Mouse (Mus musculus) layer of hippocampus, adult 8-10 months (tissue): Measurements from ENCODE around the gene Thoc2. TPM values are rescaled to one million over a fixed set of nuclear protein-coding genes. Genes with fewer than 3 reads are reported as not detected.
"Not testable (repeated sequence)": the region's sequence is repeated elsewhere in the genome, so short reads cannot be mapped to it uniquely, and the experiment has no call there.

Experiments
- DNase-seq, 2 experiments: peaks; one replicate each; pipeline ENCODE4 v3.0.0; 2022; ENCODE audit warnings: low spot score in 2 of 2
- microRNA-seq, 2 experiments: library from miRNA; unstranded; fragments of <30 nt; microRNA quantifications; one replicate each; pipeline ENCODE4 v1.2.0; 2022
- total RNA-seq, 4 experiments: library from RNA; stranded (reverse); gene quantifications; 2 replicates each; pipeline ENCODE4 v1.2.4; 2022

Gene Thoc2
- total RNA-seq, result 10 to 100 TPM; 48.4 to 58.8 (median 50.5) TPM

GRCm38 (mm10) chrX:41920574-41920973 is at the start of gene Thoc2:
Gene Thoc2 (minus strand): TSS chrX:41920674.
- no peak for DNase-seq

- no peak for DNase-seq
Observed at GRCm38 (mm10) chrX:41970096-41970495, 49.6 kb upstream of the Thoc2 start.

- no peak for DNase-seq
Observed at GRCm38 (mm10) chrX:41969341-41969740, 48.9 kb upstream of the Thoc2 start.

GRCm38 (mm10) chrX:41957161-41957560 is 36.7 kb upstream of the Thoc2 start:
- no peak for DNase-seq

- no peak for DNase-seq
Observed at GRCm38 (mm10) chrX:41941840-41942239, 21.4 kb upstream of the Thoc2 start.

- DNase-seq, result not testable (repeated sequence)
Observed at GRCm38 (mm10) chrX:41931821-41932220, 11.3 kb upstream of the Thoc2 start.

- DNase-seq, result no peak
Observed at GRCm38 (mm10) chrX:41924708-41925107, 4.2 kb upstream of the Thoc2 start.

- no peak for DNase-seq
Observed at GRCm38 (mm10) chrX:41912061-41912401, 8.4 kb downstream of the Thoc2 start.

- peak; percentile 82 to 86 for DNase-seq
Observed at GRCm38 (mm10) chrX:41911390-41912060, 8.9 kb downstream of the Thoc2 start.

- DNase-seq, result no peak
Observed at GRCm38 (mm10) chrX:41910981-41911380, 9.5 kb downstream of the Thoc2 start.

GRCm38 (mm10) chrX:41910471-41910870 is 10.0 kb downstream of the Thoc2 start:
- no peak for DNase-seq

GRCm38 (mm10) chrX:41884759-41885505 is 35.5 kb downstream of the Thoc2 start:
- DNase-seq, result no peak

- no peak for DNase-seq
Observed at GRCm38 (mm10) chrX:41876581-41876980, 43.9 kb downstream of the Thoc2 start.

GRCm38 (mm10) chrX:41837823-41838222 is 82.7 kb downstream of the Thoc2 start:
- DNase-seq, result no peak

GRCm38 (mm10) chrX:41805592-41805991 is 114.9 kb downstream of the Thoc2 start:
- no peak for DNase-seq

- no peak for DNase-seq
Observed at GRCm38 (mm10) chrX:41793303-41793702, 127.2 kb downstream of the Thoc2 start.

Small RNA genes lying within 50 kb of the gene (microRNA-seq; reads per million reads assigned to microRNA genes)
- gene Gm44490, result 0 reads per million in 2 experiments

Other genes starting within 250 kb of the Thoc2 start
- gene Xiap, start 139.0 kb upstream of the Thoc2 start, total RNA-seq, result 10 to 100 TPM; 42.4 to 52.9 (median 47.9) TPM
- 10 to 100 TPM; 48.2 to 59.7 (median 53.1) TPM for gene Stag2, start 228.6 kb upstream of the Thoc2 start, total RNA-seq